Mouse (Mus musculus): ENCODE results near the gene Ccdc138. TPM values are rescaled to one million over a fixed set of nuclear protein-coding genes. Genes with fewer than 3 reads are reported as not detected.

Ccdc138 gene
- polyA plus RNA-seq, 1 experiment: 1.0 TPM

GRCm38 (mm10) chr10:58560521-58560920 lies 62.8 kb downstream of the Ccdc138 start:
- 40% methylated on average over 6 of the region's 6 CpGs for WGBS
- DNase-seq: peak; percentile 13
- Histone ChIP-seq H3K27ac (ENCODE audit: insufficient read depth, low read depth, low read length) (no peak overlapping the region), H3K36me3 (ENCODE audit: control insufficient read depth, insufficient read depth, low read length) (no peaks in the 10 kb centered on the region), H3K4me1 (ENCODE audit: control insufficient read depth, insufficient read depth, low read length) (peaks cover 6% of the 10 kb centered on the region; the same call in 1 of the 2 replicates), H3K4me3 (ENCODE audit: insufficient read depth, low read depth, low read length) (no peak overlapping the region), H3K27me3 (replicated peaks; ENCODE audit: control insufficient read depth, insufficient read depth, low read length) (no peaks in the 10 kb centered on the region)
- no peak for TF ChIP-seq POLR2A (IDR thresholded peaks at IDR 0.05; ENCODE audit: low read depth, low read length)
- TF ChIP-seq CTCF (conservative IDR thresholded peaks at IDR 0.05; ENCODE audit: insufficient read depth, insufficient read length, low read depth, low read length): no peak

DNA sequence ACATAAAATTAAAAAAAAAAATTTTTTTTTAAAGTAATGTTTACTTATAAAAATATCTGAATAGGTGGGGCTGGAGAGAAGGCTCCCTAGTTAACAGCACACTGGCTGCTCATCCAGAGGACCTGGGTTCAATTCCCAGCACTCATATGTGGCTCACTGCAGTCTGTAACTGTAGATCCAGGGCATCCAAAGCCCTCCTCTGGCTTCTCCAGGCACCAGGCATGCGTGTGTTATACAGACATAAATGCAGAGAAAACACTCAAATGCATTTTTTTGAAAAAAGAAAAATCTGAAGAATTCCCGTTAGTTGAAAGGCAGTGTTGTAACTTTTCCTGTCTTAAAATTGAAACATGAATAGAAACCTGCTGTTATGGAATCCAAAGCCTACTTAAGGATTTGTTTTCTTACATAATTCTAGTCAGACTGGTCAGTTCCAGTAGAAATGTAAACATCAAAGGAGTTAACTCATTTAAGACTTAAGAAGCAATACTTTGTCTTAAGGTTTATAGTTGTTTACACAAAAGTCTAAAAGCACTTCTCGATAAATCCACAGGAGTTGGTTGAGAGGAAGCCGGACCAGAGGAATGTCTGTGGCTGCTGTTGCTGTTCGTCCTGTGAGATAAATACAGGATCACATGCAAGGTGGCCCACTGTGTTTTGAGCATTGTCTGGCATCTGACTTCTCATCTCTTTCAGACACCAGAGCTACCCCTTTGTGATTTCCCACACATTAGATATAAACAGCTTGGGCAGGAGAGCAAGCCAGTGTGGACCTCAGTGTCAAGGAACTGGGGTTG lies 87.9 kb downstream of the Ccdc138 start:
- Histone ChIP-seq H3K27me3 (replicated peaks; ENCODE audit: control insufficient read depth, insufficient read depth, low read length) (no peaks in the 10 kb centered on the region), H3K4me3 (ENCODE audit: insufficient read depth, low read depth, low read length) (no peak overlapping the region), H3K4me1 (ENCODE audit: control insufficient read depth, insufficient read depth, low read length) (no peaks in the 10 kb centered on the region), H3K36me3 (ENCODE audit: control insufficient read depth, insufficient read depth, low read length) (no peaks in the 10 kb centered on the region), H3K27ac (ENCODE audit: insufficient read depth, low read depth, low read length) (no peak overlapping the region)
- WGBS: 65% methylated on average over 5 of the region's 5 CpGs
- TF ChIP-seq POLR2A (IDR thresholded peaks at IDR 0.05; ENCODE audit: low read depth, low read length) (no peak), CTCF (conservative IDR thresholded peaks at IDR 0.05; ENCODE audit: insufficient read depth, insufficient read length, low read depth, low read length) (no peak)
- DNase-seq: no peak

DNA sequence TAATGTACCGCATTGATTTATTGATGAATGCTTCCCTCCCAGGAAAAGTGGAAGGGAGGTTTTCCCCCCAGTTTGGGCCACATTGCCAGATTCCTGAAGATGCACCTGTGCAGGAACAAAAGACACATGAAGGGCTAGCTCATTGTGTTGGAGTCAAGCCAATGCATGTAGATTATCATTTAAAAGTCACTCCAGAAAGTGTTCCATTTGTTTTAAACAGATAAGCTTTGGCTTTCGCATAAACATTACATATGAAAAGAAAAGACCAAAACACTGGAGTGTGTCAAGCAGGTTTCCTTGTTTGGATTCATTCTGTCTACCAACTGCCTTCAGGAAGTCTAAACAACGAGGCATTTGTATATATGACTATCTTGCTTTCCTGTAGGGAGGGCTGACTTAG lies 96.7 kb downstream of the Ccdc138 start:
- Histone ChIP-seq H3K4me3 (ENCODE audit: insufficient read depth, low read depth, low read length) (no peak overlapping the region), H3K36me3 (ENCODE audit: control insufficient read depth, insufficient read depth, low read length) (no peaks in the 10 kb centered on the region), H3K27me3 (replicated peaks; ENCODE audit: control insufficient read depth, insufficient read depth, low read length) (no peaks in the 10 kb centered on the region), H3K4me1 (ENCODE audit: control insufficient read depth, insufficient read depth, low read length) (no peaks in the 10 kb centered on the region), H3K27ac (ENCODE audit: insufficient read depth, low read depth, low read length) (no peak overlapping the region)
- no peak for DNase-seq
- 72% methylated on average over 3 of the region's 3 CpGs for WGBS
- TF ChIP-seq POLR2A (IDR thresholded peaks at IDR 0.05; ENCODE audit: low read depth, low read length): no peak

DNA sequence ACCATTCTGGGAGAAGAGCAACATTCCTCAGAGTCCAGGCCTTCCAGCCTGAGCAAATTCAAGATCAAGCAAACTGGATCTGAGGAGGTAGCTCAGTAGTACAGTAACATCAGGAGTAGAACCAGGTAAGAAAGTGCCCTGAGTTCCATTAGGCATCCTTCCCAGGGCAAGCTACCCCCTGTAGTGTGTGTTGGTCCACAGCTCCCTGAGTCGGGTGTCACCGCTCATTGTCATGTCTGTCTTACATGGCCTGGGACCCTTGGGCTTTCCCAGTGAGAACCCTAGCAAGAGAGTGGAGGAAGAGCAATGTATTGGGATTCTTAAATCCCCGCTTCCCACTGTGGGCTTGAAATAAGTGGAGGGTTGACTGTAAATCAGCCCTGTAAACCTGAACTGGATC lies 97.4 kb downstream of the Ccdc138 start:
- Histone ChIP-seq H3K4me1 (ENCODE audit: control insufficient read depth, insufficient read depth, low read length) (no peaks in the 10 kb centered on the region), H3K27ac (ENCODE audit: insufficient read depth, low read depth, low read length) (no peak overlapping the region), H3K36me3 (ENCODE audit: control insufficient read depth, insufficient read depth, low read length) (no peaks in the 10 kb centered on the region), H3K27me3 (replicated peaks; ENCODE audit: control insufficient read depth, insufficient read depth, low read length) (no peaks in the 10 kb centered on the region), H3K4me3 (ENCODE audit: insufficient read depth, low read depth, low read length) (no peak overlapping the region)
- no peak for TF ChIP-seq CTCF (conservative IDR thresholded peaks at IDR 0.05; ENCODE audit: insufficient read depth, insufficient read length, low read depth, low read length)
- TF ChIP-seq POLR2A (IDR thresholded peaks at IDR 0.05; ENCODE audit: low read depth, low read length): no peak
- WGBS: 97% methylated on average over 3 of the region's 3 CpGs
- DNase-seq: no peak

- DNase-seq: no peak
- H3K27ac ChIP-seq (ENCODE audit: insufficient read depth, low read depth, low read length): no peak overlapping the region
Measured at GRCm38 (mm10) chr10:58595821-58596220, 98.1 kb downstream of the Ccdc138 start.

DNA sequence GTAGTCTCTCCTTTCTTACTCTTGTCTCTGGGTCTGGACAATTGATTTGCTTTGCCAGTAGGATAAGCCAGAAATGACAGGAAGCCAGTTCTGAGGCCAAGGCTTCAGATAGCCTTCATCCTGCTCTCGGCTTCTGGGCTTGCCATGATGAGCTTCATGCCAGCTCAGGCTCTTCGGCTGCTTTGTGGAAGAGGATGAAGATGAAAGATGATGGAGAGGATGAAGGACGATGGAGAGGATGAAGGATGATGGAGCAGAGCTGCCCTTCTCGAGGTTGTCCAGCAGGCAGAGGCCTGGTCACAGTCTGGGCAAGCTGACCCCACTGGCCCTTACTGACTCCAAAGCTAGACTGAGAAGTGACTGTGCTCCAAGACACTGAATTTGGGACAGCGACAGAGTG lies 102.4 kb downstream of the Ccdc138 start:
- Histone ChIP-seq H3K27me3 (replicated peaks; ENCODE audit: control insufficient read depth, insufficient read depth, low read length) (no peaks in the 10 kb centered on the region), H3K36me3 (ENCODE audit: control insufficient read depth, insufficient read depth, low read length) (no peaks in the 10 kb centered on the region), H3K4me1 (ENCODE audit: control insufficient read depth, insufficient read depth, low read length) (peaks cover 6% of the 10 kb centered on the region), H3K27ac (ENCODE audit: insufficient read depth, low read depth, low read length) (no peak overlapping the region), H3K4me3 (ENCODE audit: insufficient read depth, low read depth, low read length) (no peak overlapping the region)
- WGBS: 93% methylated on average over 5 of the region's 5 CpGs
- no peak for DNase-seq
- TF ChIP-seq POLR2A (IDR thresholded peaks at IDR 0.05; ENCODE audit: low read depth, low read length) (no peak), CTCF (conservative IDR thresholded peaks at IDR 0.05; ENCODE audit: insufficient read depth, insufficient read length, low read depth, low read length) (no peak)

More at GRCm38 (mm10) chr10:58595821-58596220, 98.1 kb downstream of the Ccdc138 start:
- no peaks in the 10 kb centered on the region for H3K4me1 ChIP-seq (ENCODE audit: control insufficient read depth, insufficient read depth, low read length)
- no peak overlapping the region for H3K4me3 ChIP-seq (ENCODE audit: insufficient read depth, low read depth, low read length)
- TF ChIP-seq CTCF (conservative IDR thresholded peaks at IDR 0.05; ENCODE audit: insufficient read depth, insufficient read length, low read depth, low read length) (no peak), POLR2A (IDR thresholded peaks at IDR 0.05; ENCODE audit: low read depth, low read length) (no peak)
- H3K36me3 ChIP-seq (ENCODE audit: control insufficient read depth, insufficient read depth, low read length): no peaks in the 10 kb centered on the region
- H3K27me3 ChIP-seq (replicated peaks; ENCODE audit: control insufficient read depth, insufficient read depth, low read length): no peaks in the 10 kb centered on the region
- WGBS: 71% methylated on average over 5 of the region's 5 CpGs

GRCm38 (mm10) chr10:58600983-58601382 lies 103.2 kb downstream of the Ccdc138 start:
- no peak overlapping the region for H3K4me3 ChIP-seq (ENCODE audit: insufficient read depth, low read depth, low read length)
- no peaks in the 10 kb centered on the region for H3K27me3 ChIP-seq (replicated peaks; ENCODE audit: control insufficient read depth, insufficient read depth, low read length)
- no peaks in the 10 kb centered on the region for H3K36me3 ChIP-seq (ENCODE audit: control insufficient read depth, insufficient read depth, low read length)
- H3K4me1 ChIP-seq (ENCODE audit: control insufficient read depth, insufficient read depth, low read length): peaks cover 10% of the 10 kb centered on the region
- H3K27ac ChIP-seq (ENCODE audit: insufficient read depth, low read depth, low read length): no peak overlapping the region
- WGBS: 51% methylated on average over 5 of the region's 5 CpGs
- no peak for TF ChIP-seq POLR2A (IDR thresholded peaks at IDR 0.05; ENCODE audit: low read depth, low read length)
- TF ChIP-seq CTCF (conservative IDR thresholded peaks at IDR 0.05; ENCODE audit: insufficient read depth, insufficient read length, low read depth, low read length): no peak
- DNase-seq: no peak
